Mouse (Mus musculus) NIH3T3 (cell line): ENCODE data around the gene D330045A20Rik.
A peak's percentile ranks its signal among the peaks of the same experiment; 100 is the strongest.
"Not testable (repeated sequence)": the region's sequence is repeated elsewhere in the genome, so short reads cannot be mapped to it uniquely, and the experiment has no call there.

Experiments
- DNase-seq: peaks from one replicate; pipeline ENCODE4 v3.0.0-alpha.2; 2012; ENCODE audit warnings: low read depth

Gene D330045A20Rik

GRCm38 (mm10) chrX:139480022-139480894 lies at the start of gene D330045A20Rik:
D330045A20Rik (plus strand) TSS chrX:139480367.
- peak; percentile 4 for DNase-seq

- DNase-seq, result no peak
Observed at GRCm38 (mm10) chrX:139432550-139432949, 47.6 kb upstream of the D330045A20Rik start.

GRCm38 (mm10) chrX:139435202-139435601 lies 45.0 kb upstream of the D330045A20Rik start:
- no peak for DNase-seq

GRCm38 (mm10) chrX:139441057-139441456 lies 39.1 kb upstream of the D330045A20Rik start:
- DNase-seq, result not testable (repeated sequence)

- DNase-seq, result no peak
Observed at GRCm38 (mm10) chrX:139456812-139457211, 23.4 kb upstream of the D330045A20Rik start.

- no peak for DNase-seq
Observed at GRCm38 (mm10) chrX:139482083-139482482, 1.9 kb downstream of the D330045A20Rik start.

- DNase-seq, result no peak
Observed at GRCm38 (mm10) chrX:139484974-139485373, 4.8 kb downstream of the D330045A20Rik start.

GRCm38 (mm10) chrX:139516156-139516555 lies 36.0 kb downstream of the D330045A20Rik start:
- no peak for DNase-seq

GRCm38 (mm10) chrX:139519251-139519650 lies 39.1 kb downstream of the D330045A20Rik start:
- no peak for DNase-seq

GRCm38 (mm10) chrX:139524303-139525091 lies 44.3 kb downstream of the D330045A20Rik start:
- DNase-seq, result no peak

GRCm38 (mm10) chrX:139525724-139526123 lies 45.6 kb downstream of the D330045A20Rik start:
- DNase-seq, result no peak

GRCm38 (mm10) chrX:139526984-139527383 lies 46.8 kb downstream of the D330045A20Rik start:
- no peak for DNase-seq

- no peak for DNase-seq
Observed at GRCm38 (mm10) chrX:139529678-139530077, 49.5 kb downstream of the D330045A20Rik start.

- no peak for DNase-seq
Observed at GRCm38 (mm10) chrX:139532293-139532692, 52.1 kb downstream of the D330045A20Rik start.

- no peak for DNase-seq
Observed at GRCm38 (mm10) chrX:139537641-139538397, 57.7 kb downstream of the D330045A20Rik start.

GRCm38 (mm10) chrX:139543726-139544125 lies 63.6 kb downstream of the D330045A20Rik start:
- peak; percentile 11 for DNase-seq

- DNase-seq, result peak; percentile 15
Observed at GRCm38 (mm10) chrX:139550456-139550855, 70.3 kb downstream of the D330045A20Rik start.

GRCm38 (mm10) chrX:139552090-139552489 lies 71.9 kb downstream of the D330045A20Rik start:
- DNase-seq, result no peak

- no peak for DNase-seq
Observed at GRCm38 (mm10) chrX:139562255-139562924, 82.2 kb downstream of the D330045A20Rik start.

GRCm38 (mm10) chrX:139562925-139563461 lies 82.8 kb downstream of the D330045A20Rik start, which contains the start of gene Rnf128:
Rnf128 (plus strand) TSS chrX:139563316.
- DNase-seq, result no peak

GRCm38 (mm10) chrX:139570054-139570453 lies 89.9 kb downstream of the D330045A20Rik start:
- DNase-seq, result no peak
